Mouse (Mus musculus): ENCODE measurements around the gene Zfp334. TPM values are rescaled to one million over a fixed set of nuclear protein-coding genes. Genes with fewer than 3 reads are reported as not detected.

Gene Zfp334
- polyA plus RNA-seq, 1 experiment from 2014 or later = 13.9 TPM

DNA sequence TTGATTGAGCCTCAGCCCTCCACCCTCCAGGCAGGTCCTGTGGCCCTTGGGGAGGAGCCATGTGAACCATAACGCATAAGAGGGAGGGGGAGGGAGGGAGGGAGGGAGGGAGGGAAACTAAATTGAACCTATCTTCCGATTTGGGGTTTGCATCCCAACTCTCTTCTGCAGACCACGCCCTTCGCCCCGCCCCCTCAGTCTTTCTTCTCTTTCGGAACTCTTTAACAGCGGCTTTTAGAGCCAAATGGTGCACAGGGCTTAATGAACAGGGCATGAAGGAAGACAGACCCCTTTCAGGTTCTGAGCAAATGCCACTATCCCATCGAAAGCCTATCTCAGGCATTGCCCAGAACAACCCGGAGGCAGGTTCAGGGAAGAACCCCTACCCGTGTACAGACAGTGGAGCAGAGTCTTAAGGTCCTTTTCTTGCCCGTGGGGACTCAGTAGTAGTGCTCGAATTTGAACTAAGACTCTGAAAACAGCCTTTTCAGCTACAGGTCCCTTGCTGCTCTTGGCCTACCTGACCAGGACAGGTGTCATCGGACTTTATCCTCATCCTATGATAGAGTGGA is 20.1 kb downstream of the Zfp334 start:
- H3K9me3 ChIP-seq (ENCODE audit: control insufficient read depth, low read length) = no peaks in the 10 kb centered on the region
- H3K4me1 ChIP-seq (ENCODE audit: control insufficient read depth, insufficient read depth, low read length) = peaks cover 15% of the 10 kb centered on the region
- H3K36me3 ChIP-seq (ENCODE audit: control insufficient read depth, insufficient read depth, low read length) = no peaks in the 10 kb centered on the region
- no peak overlapping the region for H3K27ac ChIP-seq (ENCODE audit: low read depth, low read length)
- H3K4me3 ChIP-seq (ENCODE audit: low read length) = peak overlapping the region; percentile 27
- no peaks in the 10 kb centered on the region; the same call in 1 of the 2 replicates for H3K27me3 ChIP-seq (ENCODE audit: control insufficient read depth, insufficient read depth, low read length)
- H3K4me2 ChIP-seq (replicated peaks; ENCODE audit: low read depth, low read length) = peak overlapping the region; percentile 51
- ATAC-seq (ENCODE audit: low FRiP score, low TSS enrichment) = no peak
- 2% methylated on average over 13 of the region's 13 CpGs for WGBS
- H3K9ac ChIP-seq (ENCODE audit: low read depth, low read length) = 0 out of 2 replicates have a peak overlapping the region, but pooled peaks have one; percentile 19

GRCm38 (mm10) chr2:165367047-165367520 is 21.0 kb downstream of the Zfp334 start:
- Histone ChIP-seq H3K9ac (ENCODE audit: low read depth, low read length) (no peak overlapping the region), H3K4me2 (replicated peaks; ENCODE audit: low read depth, low read length) (no peak overlapping the region; the same call in 1 of the 2 replicates), H3K9me3 (ENCODE audit: control insufficient read depth, low read length) (no peaks in the 10 kb centered on the region), H3K27me3 (ENCODE audit: control insufficient read depth, insufficient read depth, low read length) (no peaks in the 10 kb centered on the region; the same call in 1 of the 2 replicates), H3K27ac (ENCODE audit: low read depth, low read length) (no peak overlapping the region), H3K4me3 (ENCODE audit: low read length) (no peak overlapping the region), H3K36me3 (ENCODE audit: control insufficient read depth, insufficient read depth, low read length) (no peaks in the 10 kb centered on the region), H3K4me1 (ENCODE audit: control insufficient read depth, insufficient read depth, low read length) (peaks cover 15% of the 10 kb centered on the region)
- ATAC-seq (ENCODE audit: low FRiP score, low TSS enrichment) = peak; percentile 68
- WGBS = 5% methylated on average over 5 of the region's 8 CpGs

DNA sequence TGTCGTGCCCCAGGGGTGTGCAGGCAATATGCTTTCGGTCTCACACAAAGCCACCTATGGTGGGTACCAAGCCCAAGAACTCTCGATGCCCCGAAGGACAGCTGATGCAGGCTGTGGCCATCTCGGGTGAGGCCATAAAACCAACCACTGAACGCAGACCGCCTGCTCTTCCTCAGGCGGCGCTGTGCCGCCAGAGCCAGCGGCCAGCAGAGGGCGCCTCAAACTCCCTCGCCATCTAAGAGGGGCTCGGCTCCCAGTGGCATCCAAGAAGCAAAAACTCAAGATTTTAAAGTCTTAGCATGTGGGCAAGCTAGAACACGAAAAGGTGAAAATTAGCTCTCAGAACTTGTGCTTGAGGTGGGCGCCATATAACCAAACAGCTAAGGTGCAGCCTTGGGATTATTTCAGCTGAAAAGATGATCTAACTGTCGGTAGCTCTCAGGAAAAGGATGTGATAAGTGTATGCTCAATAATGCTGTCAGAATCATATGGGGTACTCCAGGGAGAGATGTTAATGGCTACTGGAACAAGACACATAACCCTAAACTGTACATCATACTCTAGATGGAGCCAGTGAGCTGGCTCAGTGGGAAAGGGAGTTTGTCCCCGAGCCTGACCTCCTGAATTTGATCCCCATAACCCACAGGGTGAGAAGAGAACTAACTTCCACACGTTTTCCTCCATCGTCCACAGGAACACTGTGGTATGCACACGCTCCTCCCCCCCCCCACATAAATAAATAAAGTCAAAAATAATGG is 23.5 kb downstream of the Zfp334 start:
- H3K4me3 ChIP-seq (ENCODE audit: low read length) = no peak overlapping the region; the same call in 1 of the 2 replicates
- ATAC-seq (ENCODE audit: low FRiP score, low TSS enrichment) = no peak
- 11% methylated on average over 21 of the region's 21 CpGs for WGBS
- no peaks in the 10 kb centered on the region for H3K36me3 ChIP-seq (ENCODE audit: control insufficient read depth, insufficient read depth, low read length)
- H3K4me2 ChIP-seq (replicated peaks; ENCODE audit: low read depth, low read length) = peak overlapping the region; percentile 28; the same call in 1 of the 2 replicates
- H3K9ac ChIP-seq (ENCODE audit: low read depth, low read length) = no peak overlapping the region
- H3K27ac ChIP-seq (ENCODE audit: low read depth, low read length) = no peak overlapping the region
- H3K4me1 ChIP-seq (ENCODE audit: control insufficient read depth, insufficient read depth, low read length) = peaks cover 15% of the 10 kb centered on the region
- no peaks in the 10 kb centered on the region for H3K9me3 ChIP-seq (ENCODE audit: control insufficient read depth, low read length)
- no peaks in the 10 kb centered on the region; the same call in 1 of the 2 replicates for H3K27me3 ChIP-seq (ENCODE audit: control insufficient read depth, insufficient read depth, low read length)

GRCm38 (mm10) chr2:165363282-165363681 is 24.8 kb downstream of the Zfp334 start:
- Histone ChIP-seq H3K36me3 (ENCODE audit: control insufficient read depth, insufficient read depth, low read length) (no peaks in the 10 kb centered on the region), H3K4me1 (ENCODE audit: control insufficient read depth, insufficient read depth, low read length) (peaks cover 13% of the 10 kb centered on the region), H3K9me3 (ENCODE audit: control insufficient read depth, low read length) (no peaks in the 10 kb centered on the region), H3K9ac (ENCODE audit: low read depth, low read length) (no peak overlapping the region), H3K4me2 (replicated peaks; ENCODE audit: low read depth, low read length) (no peak overlapping the region), H3K4me3 (ENCODE audit: low read length) (no peak overlapping the region), H3K27ac (ENCODE audit: low read depth, low read length) (no peak overlapping the region), H3K27me3 (ENCODE audit: control insufficient read depth, insufficient read depth, low read length) (no peaks in the 10 kb centered on the region; the same call in 1 of the 2 replicates)
- WGBS = 92% methylated on average over 6 of the region's 6 CpGs
- no peak for ATAC-seq (ENCODE audit: low FRiP score, low TSS enrichment)

DNA sequence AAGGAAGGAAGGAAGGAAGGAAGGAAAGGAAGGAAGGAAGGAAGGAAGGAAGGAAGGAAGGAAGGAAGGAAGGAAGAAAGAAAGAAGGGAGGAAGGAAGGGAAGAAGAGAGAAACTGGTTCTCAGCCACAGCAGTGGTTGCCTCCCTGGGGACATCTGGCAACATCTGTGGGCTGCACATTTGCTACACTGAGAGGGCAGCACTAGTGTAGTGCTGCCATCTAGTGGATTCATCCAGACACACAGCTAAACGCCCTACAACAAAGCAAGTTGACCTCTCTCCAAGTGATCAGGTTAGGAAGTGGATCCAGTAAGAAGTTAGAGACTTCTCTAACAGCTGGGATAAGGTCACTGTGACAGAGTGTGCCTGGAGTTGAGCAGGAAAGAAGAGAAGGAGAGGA is 27.2 kb downstream of the Zfp334 start:
- Histone ChIP-seq H3K4me2 (replicated peaks; ENCODE audit: low read depth, low read length) (no peak overlapping the region), H3K4me1 (ENCODE audit: control insufficient read depth, insufficient read depth, low read length) (peaks cover 7% of the 10 kb centered on the region), H3K9me3 (ENCODE audit: control insufficient read depth, low read length) (no peaks in the 10 kb centered on the region; the same call in 1 of the 2 replicates), H3K9ac (ENCODE audit: low read depth, low read length) (no peak overlapping the region), H3K4me3 (ENCODE audit: low read length) (no peak overlapping the region), H3K27me3 (ENCODE audit: control insufficient read depth, insufficient read depth, low read length) (no peaks in the 10 kb centered on the region; the same call in 1 of the 2 replicates), H3K36me3 (ENCODE audit: control insufficient read depth, insufficient read depth, low read length) (no peaks in the 10 kb centered on the region), H3K27ac (ENCODE audit: low read depth, low read length) (no peak overlapping the region)
- peak; percentile 56; the same call in 1 of the 2 replicates for ATAC-seq (ENCODE audit: low FRiP score, low TSS enrichment)
- 0% methylated on average over 1 of the region's 1 CpGs for WGBS

DNA sequence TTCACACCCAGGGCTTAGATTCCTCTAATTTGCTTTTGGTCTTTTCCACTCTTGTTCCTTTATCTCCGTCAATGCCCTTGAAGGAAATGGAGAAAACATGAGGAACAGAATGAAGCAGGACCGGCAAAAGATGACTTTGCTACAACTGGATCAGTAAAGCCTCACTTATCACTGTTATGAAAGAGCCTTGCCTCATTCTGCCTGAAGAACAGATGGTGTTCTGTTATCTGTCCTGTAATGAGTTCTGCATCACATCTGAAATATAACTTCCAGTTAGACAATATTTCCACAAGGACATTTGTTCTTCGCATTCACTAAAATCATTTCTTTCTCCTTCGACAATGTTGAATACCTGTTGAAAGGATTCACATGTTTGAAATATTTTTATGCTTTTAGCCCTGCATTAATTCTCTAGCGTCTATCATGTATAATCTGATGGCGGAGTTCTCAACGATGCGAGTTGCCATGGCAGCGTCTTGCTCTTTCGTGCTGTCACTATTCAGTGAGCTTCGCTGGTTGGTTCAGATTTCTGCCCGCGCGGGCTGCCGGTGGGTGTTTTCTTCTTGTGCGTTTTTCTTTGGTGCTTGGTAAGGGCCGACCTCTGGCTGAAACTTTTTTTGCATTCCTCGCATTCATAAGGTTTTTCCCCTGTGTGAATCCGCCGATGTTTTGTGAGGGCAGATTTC is 36.1 kb downstream of the Zfp334 start:
- WGBS = 92% methylated on average over 20 of the region's 20 CpGs
- Histone ChIP-seq H3K36me3 (ENCODE audit: control insufficient read depth, insufficient read depth, low read length) (no peaks in the 10 kb centered on the region), H3K9ac (ENCODE audit: low read depth, low read length) (no peak overlapping the region), H3K4me1 (ENCODE audit: control insufficient read depth, insufficient read depth, low read length) (no peaks in the 10 kb centered on the region), H3K9me3 (ENCODE audit: control insufficient read depth, low read length) (peaks cover 20% of the 10 kb centered on the region), H3K4me3 (ENCODE audit: low read length) (no peak overlapping the region), H3K4me2 (replicated peaks; ENCODE audit: low read depth, low read length) (no peak overlapping the region), H3K27ac (ENCODE audit: low read depth, low read length) (no peak overlapping the region), H3K27me3 (ENCODE audit: control insufficient read depth, insufficient read depth, low read length) (no peaks in the 10 kb centered on the region)
- ATAC-seq (ENCODE audit: low FRiP score, low TSS enrichment) = no peak

DNA sequence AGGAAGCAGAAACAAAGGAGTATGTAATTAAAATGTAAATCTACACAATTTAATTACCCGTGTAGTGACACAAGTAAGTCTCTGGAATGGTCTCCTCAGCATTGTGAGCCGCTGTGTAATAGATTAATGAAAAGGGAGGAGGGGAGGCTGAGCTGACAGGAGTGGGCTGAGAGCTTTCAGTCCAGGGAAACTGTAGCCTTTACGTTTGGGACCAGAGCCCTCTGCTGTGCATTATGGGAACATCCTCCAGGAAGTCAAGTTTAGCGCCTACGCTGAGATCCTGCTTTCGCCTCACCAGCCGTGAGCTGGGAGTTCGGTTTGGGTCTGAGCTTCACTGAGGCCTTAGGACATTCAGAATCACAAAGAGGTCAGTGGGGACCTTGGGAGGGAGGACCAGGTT is 38.6 kb downstream of the Zfp334 start:
- Histone ChIP-seq H3K4me1 (ENCODE audit: control insufficient read depth, insufficient read depth, low read length) (no peaks in the 10 kb centered on the region), H3K27ac (ENCODE audit: low read depth, low read length) (no peak overlapping the region), H3K36me3 (ENCODE audit: control insufficient read depth, insufficient read depth, low read length) (no peaks in the 10 kb centered on the region), H3K27me3 (ENCODE audit: control insufficient read depth, insufficient read depth, low read length) (no peaks in the 10 kb centered on the region), H3K9me3 (ENCODE audit: control insufficient read depth, low read length) (peaks cover 20% of the 10 kb centered on the region), H3K9ac (ENCODE audit: low read depth, low read length) (no peak overlapping the region), H3K4me3 (ENCODE audit: low read length) (no peak overlapping the region), H3K4me2 (replicated peaks; ENCODE audit: low read depth, low read length) (no peak overlapping the region)
- ATAC-seq (ENCODE audit: low FRiP score, low TSS enrichment) = peak; percentile 52; the same call in 1 of the 2 replicates
- 27% methylated on average over 8 of the region's 8 CpGs for WGBS

GRCm38 (mm10) chr2:165346180-165346579 is 41.9 kb downstream of the Zfp334 start:
- Histone ChIP-seq H3K36me3 (ENCODE audit: control insufficient read depth, insufficient read depth, low read length) (no peaks in the 10 kb centered on the region), H3K9me3 (ENCODE audit: control insufficient read depth, low read length) (0 out of 2 replicates have a peak, but pooled peaks cover 2% of the 10 kb centered on the region), H3K4me3 (ENCODE audit: low read length) (no peak overlapping the region), H3K4me2 (replicated peaks; ENCODE audit: low read depth, low read length) (no peak overlapping the region), H3K27me3 (ENCODE audit: control insufficient read depth, insufficient read depth, low read length) (no peaks in the 10 kb centered on the region), H3K9ac (ENCODE audit: low read depth, low read length) (no peak overlapping the region), H3K4me1 (ENCODE audit: control insufficient read depth, insufficient read depth, low read length) (no peaks in the 10 kb centered on the region), H3K27ac (ENCODE audit: low read depth, low read length) (no peak overlapping the region)
- ATAC-seq (ENCODE audit: low FRiP score, low TSS enrichment) = no peak
- WGBS = 93% methylated on average over 5 of the region's 5 CpGs

All from kidney, embryonic 14.5 days (tissue).